Mouse (Mus musculus) embryonic facial prominence, embryonic 11.5 days (tissue): ENCODE data around the gene Rbp2. TPM values are rescaled to one million over a fixed set of nuclear protein-coding genes. Genes with fewer than 3 reads are reported as not detected.

Experiments
- ATAC-seq: fragments of 200-750 bp; cut with Nextera tagmentation; replicated peaks from 2 replicates; pipeline ENCODE4 v1.8.0; 2017; ENCODE audit warnings: low read depth; ENCODE audit not compliant: insufficient number of reproducible peaks, low FRiP score, low TSS enrichment
- DNase-seq: peaks from one replicate; pipeline ENCODE4 v3.0.0-alpha.2; 2015; ENCODE audit warnings: low spot score
- H3K27ac ChIP-seq: fragments of 300-500 bp; sonication (generic); replicated peaks from 2 replicates; pipeline ENCODE4 v1.5.1; 2014; ENCODE audit warnings: mild to moderate bottlenecking, low read depth, low read length, control low read depth
- H3K27me3 ChIP-seq: fragments of 300-500 bp; sonication (generic); 2 replicates; pipeline ENCODE4 v1.6.1; 2014; ENCODE audit warnings: mild to moderate bottlenecking, low read length, moderate library complexity, mixed read lengths; ENCODE audit not compliant: control insufficient read depth, insufficient read depth
- H3K36me3 ChIP-seq: fragments of 300-500 bp; sonication (generic); replicated peaks from 2 replicates; pipeline ENCODE4 v1.6.1; 2014; ENCODE audit warnings: low read depth, mild to moderate bottlenecking, low read length, moderate library complexity, mixed read lengths; ENCODE audit not compliant: control insufficient read depth, insufficient read depth
- H3K4me1 ChIP-seq: fragments of 300-500 bp; sonication (generic); 2 replicates; pipeline ENCODE4 v1.6.1; 2014; ENCODE audit warnings: low read length, mixed read lengths; ENCODE audit not compliant: control insufficient read depth, insufficient read depth
- H3K4me2 ChIP-seq: fragments of 300-500 bp; sonication (generic); 2 replicates; pipeline ENCODE4 v1.6.1; 2014; ENCODE audit warnings: low read depth, mild to moderate bottlenecking, control low read depth, low read length, moderate library complexity
- H3K4me3 ChIP-seq: fragments of 300-500 bp; sonication (generic); 2 replicates; pipeline ENCODE4 v1.5.1; 2014; ENCODE audit warnings: low read depth, low read length, control low read depth
- H3K9ac ChIP-seq: fragments of 300-500 bp; sonication (generic); replicated peaks from 2 replicates; pipeline ENCODE4 v1.6.1; 2014; ENCODE audit warnings: mild to moderate bottlenecking, control low read depth, low read length
- H3K9me3 ChIP-seq: fragments of 300-500 bp; sonication (generic); replicated peaks from 2 replicates; pipeline ENCODE4 v1.6.1; 2016; ENCODE audit warnings: mild to moderate bottlenecking, low read length, inconsistent platforms, mixed read lengths; ENCODE audit not compliant: control insufficient read depth
- WGBS: fragments of 180-500 bp; shearing (Covaris S2); extraction: QIAGEN DNeasy Blood & Tissue Kit; methylation state at CpG from one replicate; pipeline ENCODE4 v1.1.7; 2014; 5-methylcytosine and 5-hydroxymethylcytosine counted together
- polyA plus RNA-seq: library from polyadenylated mRNA; unstranded; fragments of >200 nt; fragmentation: Nextera tagmentation; extraction: Ambion mirVana; gene quantifications from 2 replicates; pipeline ENCODE4 v1.2.1, GENCODE M21; 2014

Rbp2 gene
- polyA plus RNA-seq, 1 experiment from 2014 or later = 0.38 TPM

DNA sequence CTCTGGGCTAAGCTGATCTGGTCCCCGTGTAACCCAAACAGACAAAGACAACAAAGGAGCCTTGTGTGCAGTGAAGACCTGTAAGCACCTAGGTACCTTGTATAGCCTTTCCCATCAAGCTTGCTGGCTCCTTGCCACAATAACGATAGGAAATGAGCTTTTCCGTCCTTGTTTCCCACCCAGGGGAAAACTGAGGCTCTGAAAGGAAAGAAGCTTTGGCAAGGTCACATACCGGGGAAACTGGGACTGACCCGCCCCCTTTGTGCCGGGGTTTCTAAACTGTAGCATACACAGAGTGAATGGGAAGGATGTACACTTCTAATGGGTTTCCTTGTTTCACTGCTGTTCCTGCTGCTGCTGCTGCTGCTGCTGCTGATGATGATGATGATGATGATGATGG lies 12.1 kb downstream of the Rbp2 start:
- no peaks in the 10 kb centered on the region for H3K9me3 ChIP-seq
- no peak overlapping the region for H3K4me3 ChIP-seq
- no peak overlapping the region for H3K4me2 ChIP-seq
- H3K27me3 ChIP-seq = no peaks in the 10 kb centered on the region
- no peaks in the 10 kb centered on the region for H3K4me1 ChIP-seq
- no peak overlapping the region for H3K9ac ChIP-seq
- ATAC-seq = no peak
- DNase-seq = no peak
- no peaks in the 10 kb centered on the region for H3K36me3 ChIP-seq
- WGBS = 49% methylated on average over 6 of the region's 6 CpGs
- H3K27ac ChIP-seq = no peak overlapping the region

- no peaks in the 10 kb centered on the region for H3K4me1 ChIP-seq
- no peak for ATAC-seq
- no peak overlapping the region for H3K27ac ChIP-seq
- 83% methylated on average over 17 of the region's 17 CpGs for WGBS
- no peak overlapping the region for H3K4me2 ChIP-seq
- no peaks in the 10 kb centered on the region for H3K27me3 ChIP-seq
- no peak overlapping the region for H3K9ac ChIP-seq
- H3K36me3 ChIP-seq = no peaks in the 10 kb centered on the region
- H3K4me3 ChIP-seq = no peak overlapping the region
- no peaks in the 10 kb centered on the region for H3K9me3 ChIP-seq
- DNase-seq = no peak
Observed at GRCm38 (mm10) chr9:98498717-98499268, 12.9 kb downstream of the Rbp2 start.

DNA sequence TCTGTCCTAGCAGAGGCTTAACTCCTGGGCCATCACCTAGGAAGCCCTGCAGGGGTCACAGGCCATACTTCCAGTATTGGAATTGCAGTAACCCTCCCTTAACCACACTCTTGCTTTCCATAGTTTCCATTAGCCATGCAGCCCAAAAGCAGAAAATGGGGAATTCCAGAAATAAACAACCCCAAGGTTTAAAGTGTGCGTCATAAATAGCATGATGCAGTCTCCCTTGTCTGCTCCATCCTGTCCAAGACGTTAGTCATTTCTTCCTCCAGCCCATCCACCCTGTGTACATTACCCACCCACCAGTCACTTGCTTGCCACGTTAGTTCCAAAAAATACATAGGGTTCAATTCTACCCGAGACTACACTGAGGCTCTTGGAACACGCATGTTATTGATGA lies 13.7 kb downstream of the Rbp2 start:
- H3K27me3 ChIP-seq = no peaks in the 10 kb centered on the region
- ATAC-seq (no peak), DNase-seq (no peak)
- no peaks in the 10 kb centered on the region for H3K9me3 ChIP-seq
- H3K4me2 ChIP-seq = no peak overlapping the region
- H3K9ac ChIP-seq = no peak overlapping the region
- 92% methylated on average over 5 of the region's 5 CpGs for WGBS
- H3K36me3 ChIP-seq = no peaks in the 10 kb centered on the region
- H3K4me3 ChIP-seq = no peak overlapping the region
- H3K27ac ChIP-seq = no peak overlapping the region
- no peaks in the 10 kb centered on the region for H3K4me1 ChIP-seq

GRCm38 (mm10) chr9:98507480-98507879 lies 21.6 kb downstream of the Rbp2 start:
- 69% methylated on average over 6 of the region's 6 CpGs for WGBS
- ATAC-seq = no peak
- H3K4me1 ChIP-seq = no peaks in the 10 kb centered on the region

GRCm38 (mm10) chr9:98510363-98511055 lies 24.6 kb downstream of the Rbp2 start:
- Histone ChIP-seq H3K9me3 (no peaks in the 10 kb centered on the region), H3K27ac (no peak overlapping the region), H3K4me2 (no peak overlapping the region), H3K9ac (no peak overlapping the region), H3K4me1 (no peaks in the 10 kb centered on the region), H3K36me3 (no peaks in the 10 kb centered on the region), H3K27me3 (no peaks in the 10 kb centered on the region), H3K4me3 (no peak overlapping the region)
- WGBS = 89% methylated on average over 6 of the region's 6 CpGs
- no peak for ATAC-seq
- no peak for DNase-seq

More at GRCm38 (mm10) chr9:98507480-98507879, 21.6 kb downstream of the Rbp2 start:
- H3K4me2 ChIP-seq = no peak overlapping the region
- no peaks in the 10 kb centered on the region for H3K9me3 ChIP-seq
- no peak overlapping the region for H3K9ac ChIP-seq
- H3K4me3 ChIP-seq = no peak overlapping the region
- no peaks in the 10 kb centered on the region for H3K36me3 ChIP-seq
- H3K27me3 ChIP-seq = no peaks in the 10 kb centered on the region
- no peak overlapping the region for H3K27ac ChIP-seq
- DNase-seq = no peak

DNA sequence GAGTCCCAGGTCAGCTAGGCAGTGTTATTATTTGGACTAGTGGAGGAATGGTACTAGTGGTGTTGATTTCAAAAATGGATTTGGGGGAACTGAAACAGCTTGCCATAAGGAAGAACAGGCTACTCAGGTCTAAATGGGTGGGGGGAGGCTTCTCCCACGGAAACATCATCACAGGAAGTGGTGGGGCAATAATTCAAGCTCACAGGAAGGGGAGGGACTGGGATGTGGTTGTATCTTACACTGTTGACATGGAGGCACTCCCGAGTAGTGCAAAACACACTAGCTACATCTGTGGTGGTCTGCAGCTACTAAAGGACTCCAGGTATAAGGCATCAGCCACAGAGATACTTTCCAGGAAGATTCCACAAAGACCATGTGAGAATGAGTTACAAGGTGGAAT lies 38.0 kb downstream of the Rbp2 start:
- Histone ChIP-seq H3K27ac (no peak overlapping the region), H3K9ac (no peak overlapping the region), H3K36me3 (no peaks in the 10 kb centered on the region), H3K9me3 (no peaks in the 10 kb centered on the region), H3K4me3 (no peak overlapping the region), H3K4me2 (no peak overlapping the region), H3K27me3 (no peaks in the 10 kb centered on the region), H3K4me1 (no peaks in the 10 kb centered on the region)
- whole genome bisulfite sequencing = 81% methylated on average over 2 of the region's 2 CpGs
- DNase-seq = no peak
- ATAC-seq = no peak

- peak; percentile 63 for ATAC-seq
- no peak overlapping the region for H3K4me2 ChIP-seq
- no peak overlapping the region for H3K27ac ChIP-seq
- H3K4me3 ChIP-seq = no peak overlapping the region
- H3K9ac ChIP-seq = no peak overlapping the region
- H3K9me3 ChIP-seq = no peaks in the 10 kb centered on the region
- no peaks in the 10 kb centered on the region for H3K36me3 ChIP-seq
- no peaks in the 10 kb centered on the region for H3K4me1 ChIP-seq
- 52% methylated on average over 7 of the region's 7 CpGs for WGBS
- no peaks in the 10 kb centered on the region for H3K27me3 ChIP-seq
- peak; percentile 15 for DNase-seq
Observed at GRCm38 (mm10) chr9:98524786-98525542, 39.0 kb downstream of the Rbp2 start.

DNA sequence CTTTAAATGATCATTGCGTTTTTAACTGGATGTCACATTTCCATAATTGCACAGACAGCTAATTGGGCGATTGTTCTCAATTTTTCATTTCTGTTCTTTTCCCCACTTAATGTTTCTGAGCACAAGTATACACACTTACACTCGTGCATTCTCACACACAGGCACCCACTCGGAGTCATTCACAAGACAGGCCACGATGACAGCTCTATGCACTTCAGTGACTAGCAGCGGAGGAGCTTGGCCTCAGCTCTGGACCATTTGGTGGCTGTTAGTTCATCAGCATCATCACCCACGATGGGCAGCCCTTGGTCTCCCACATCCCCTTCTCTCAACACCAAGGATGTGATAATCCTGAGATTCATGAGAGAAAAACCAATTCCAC lies 39.6 kb downstream of the Rbp2 start:
- H3K27ac ChIP-seq = no peak overlapping the region

More for the DNA sequence above, 39.6 kb downstream of the Rbp2 start:
- Histone ChIP-seq H3K9me3 (no peaks in the 10 kb centered on the region), H3K36me3 (no peaks in the 10 kb centered on the region), H3K9ac (no peak overlapping the region), H3K4me3 (no peak overlapping the region), H3K4me1 (no peaks in the 10 kb centered on the region), H3K4me2 (no peak overlapping the region), H3K27me3 (no peaks in the 10 kb centered on the region)
- ATAC-seq (no peak; the same call in 1 of the 2 replicates), DNase-seq (no peak)
- 56% methylated on average over 7 of the region's 7 CpGs for WGBS
